Mouse (Mus musculus) testis, adult 2 months (tissue): ENCODE measurements at regions not wholly inside any gene's neighbourhood (a gene's known extent, or its start where the extent isn't known, plus 50 kb on each side); places are given as distances from the start of the nearest gene placed in this dataset.

Experiments
- H3K27ac ChIP-seq: fragments of 200-500 bp; 2 replicates; pipeline ENCODE4 v1.5.1; 2012; ENCODE audit warnings: low read depth, low read length; ENCODE audit not compliant: control insufficient read depth, insufficient read depth
- H3K27me3 ChIP-seq: fragments of 200-500 bp; 2 replicates; pipeline ENCODE4 v1.6.1; 2012; ENCODE audit warnings: mild to moderate bottlenecking, low read length, moderate library complexity; ENCODE audit not compliant: control insufficient read depth, insufficient read depth
- H3K36me3 ChIP-seq: fragments of 200-500 bp; 2 replicates; pipeline ENCODE4 v1.6.1; 2012; ENCODE audit warnings: mild to moderate bottlenecking, low read length; ENCODE audit not compliant: control insufficient read depth, insufficient read depth
- H3K4me1 ChIP-seq: fragments of 200-500 bp; 2 replicates; pipeline ENCODE4 v1.6.1; 2012; ENCODE audit warnings: low read length; ENCODE audit not compliant: control insufficient read depth, insufficient read depth
- H3K4me3 ChIP-seq: fragments of 200-500 bp; 2 replicates; pipeline ENCODE4 v1.5.1; 2012; ENCODE audit warnings: low read depth, mild to moderate bottlenecking, low read length, moderate library complexity, mixed read lengths; ENCODE audit not compliant: control insufficient read depth
- CTCF ChIP-seq: fragments of 200-500 bp; IDR thresholded peaks from 2 replicates; pipeline ENCODE4 v1.5.1; 2012; ENCODE audit warnings: low read depth, mild to moderate bottlenecking, inconsistent platforms, low read length, moderate library complexity; ENCODE audit not compliant: control insufficient read depth, insufficient read depth, insufficient replicate concordance
- POLR2A ChIP-seq: fragments of 200-500 bp; IDR thresholded peaks from 2 replicates; pipeline ENCODE4 v1.6.1; 2012; ENCODE audit warnings: low read depth, mild to moderate bottlenecking, inconsistent platforms, low read length, moderate library complexity; ENCODE audit not compliant: control insufficient read depth

DNA sequence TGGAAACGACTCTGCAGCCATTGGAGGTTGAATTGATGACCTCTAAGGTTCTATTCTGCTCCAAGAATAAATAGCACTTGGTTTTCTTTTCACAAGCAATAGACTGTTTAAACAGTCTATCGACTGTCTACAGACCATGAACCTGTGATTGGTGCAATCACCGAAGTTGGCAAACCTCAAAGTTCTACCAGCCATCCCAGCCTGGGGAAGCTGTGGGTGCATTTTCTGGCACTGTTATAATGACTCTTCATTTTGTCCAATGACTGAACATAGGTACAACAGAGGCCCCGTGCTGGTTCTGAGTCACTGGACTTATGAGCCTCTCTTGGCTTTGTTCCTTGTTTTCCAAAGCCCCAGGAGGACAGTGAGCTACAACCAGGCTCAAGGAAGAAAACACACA is 178.6 kb downstream of the Kdr start:
- Histone ChIP-seq H3K27me3 (no peaks in the 10 kb centered on the region), H3K4me3 (no peak overlapping the region), H3K36me3 (no peaks in the 10 kb centered on the region), H3K27ac (no peak overlapping the region), H3K4me1 (no peaks in the 10 kb centered on the region)
- TF ChIP-seq CTCF (no peak), POLR2A (no peak)

DNA sequence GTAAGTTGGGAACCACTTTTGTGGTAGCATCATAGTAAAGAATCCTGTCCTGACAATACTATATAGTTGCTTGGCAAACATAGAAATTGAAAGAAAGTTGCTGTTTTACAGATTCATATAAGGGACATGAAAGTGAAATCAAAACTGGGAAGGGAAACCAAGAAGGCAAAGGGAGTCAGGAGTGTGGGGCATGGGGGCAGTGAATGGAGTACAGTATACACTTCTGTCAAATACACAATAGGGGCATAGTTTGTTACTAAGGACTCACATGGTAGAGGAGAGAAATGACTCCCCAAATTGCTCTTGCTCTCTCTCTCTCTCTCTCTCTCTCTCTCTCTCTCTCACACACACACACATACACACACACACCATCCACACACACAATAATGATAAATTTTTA is 185.1 kb downstream of the Kdr start:
- H3K4me1 ChIP-seq: no peaks in the 10 kb centered on the region
- no peak for TF ChIP-seq CTCF
- no peak for TF ChIP-seq POLR2A
- no peaks in the 10 kb centered on the region for H3K27me3 ChIP-seq
- H3K4me3 ChIP-seq: no peak overlapping the region
- H3K27ac ChIP-seq: no peak overlapping the region
- no peaks in the 10 kb centered on the region for H3K36me3 ChIP-seq

DNA sequence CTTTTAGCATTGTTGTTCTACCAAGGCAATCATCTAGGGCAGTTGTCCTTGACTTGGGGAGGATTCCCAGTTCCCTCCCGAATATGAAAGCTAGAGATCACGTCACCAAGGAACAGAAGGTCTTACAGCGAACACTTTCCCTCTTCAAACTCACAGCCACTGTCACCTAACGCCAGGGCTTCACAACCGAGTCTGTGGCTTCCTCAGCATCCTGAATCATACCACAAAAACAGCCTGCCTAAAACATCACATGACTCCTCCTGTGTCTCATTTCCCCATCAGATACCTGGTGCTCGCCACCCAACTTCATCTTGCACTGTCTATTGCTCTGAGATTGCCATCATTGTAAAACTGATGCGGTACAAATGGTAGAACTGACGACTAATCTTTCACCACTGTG is 186.5 kb downstream of the Kdr start:
- TF ChIP-seq POLR2A (no peak), CTCF (no peak)
- no peak overlapping the region for H3K4me3 ChIP-seq
- H3K27ac ChIP-seq: no peak overlapping the region
- H3K27me3 ChIP-seq: no peaks in the 10 kb centered on the region
- no peaks in the 10 kb centered on the region for H3K4me1 ChIP-seq
- no peaks in the 10 kb centered on the region for H3K36me3 ChIP-seq

DNA sequence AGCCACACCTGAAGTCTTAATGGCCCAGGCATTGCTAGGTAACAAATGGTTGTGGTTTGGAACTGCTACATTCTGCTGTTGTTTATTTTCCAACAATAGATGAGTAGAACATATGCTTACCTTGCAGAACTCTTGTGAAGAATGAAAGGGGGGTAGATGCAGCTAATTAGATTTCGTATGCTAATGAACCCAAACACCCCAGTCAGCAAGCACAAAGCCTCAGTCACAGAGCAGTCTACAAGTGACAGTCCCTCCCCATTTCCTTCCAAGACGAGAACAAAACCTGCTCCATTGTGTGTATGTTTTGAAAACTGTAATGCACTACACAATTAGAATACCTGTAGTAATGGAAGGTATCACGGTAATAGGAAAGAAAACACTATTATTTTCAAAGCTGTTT is 190.2 kb downstream of the Kdr start:
- Histone ChIP-seq H3K27ac (no peak overlapping the region), H3K4me3 (no peak overlapping the region), H3K27me3 (no peaks in the 10 kb centered on the region), H3K36me3 (no peaks in the 10 kb centered on the region), H3K4me1 (no peaks in the 10 kb centered on the region)
- no peak for TF ChIP-seq POLR2A
- TF ChIP-seq CTCF: no peak

DNA sequence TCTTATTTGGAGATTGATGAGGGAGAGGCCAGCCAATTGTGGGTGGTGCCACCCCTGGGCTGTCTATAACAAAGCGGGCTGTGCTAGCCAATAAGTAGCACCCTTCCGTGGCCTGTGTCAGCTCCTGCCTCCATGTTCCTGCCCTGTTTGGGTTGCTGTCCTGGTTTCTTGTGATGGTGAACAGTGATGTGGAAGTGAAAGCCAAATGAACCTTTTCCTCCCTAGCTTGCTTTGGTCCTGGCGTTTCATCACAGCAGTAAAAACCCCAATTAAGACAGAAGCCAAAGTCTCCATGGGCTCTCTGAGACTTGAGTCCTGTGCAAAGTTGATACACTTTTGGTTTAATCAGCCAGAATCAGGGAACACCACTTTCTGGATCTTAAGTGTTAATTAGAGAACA is 192.1 kb downstream of the Kdr start:
- no peaks in the 10 kb centered on the region for H3K27me3 ChIP-seq
- no peak overlapping the region for H3K4me3 ChIP-seq
- no peaks in the 10 kb centered on the region for H3K36me3 ChIP-seq
- TF ChIP-seq POLR2A (no peak), CTCF (no peak)
- no peak overlapping the region for H3K27ac ChIP-seq
- H3K4me1 ChIP-seq: no peaks in the 10 kb centered on the region

DNA sequence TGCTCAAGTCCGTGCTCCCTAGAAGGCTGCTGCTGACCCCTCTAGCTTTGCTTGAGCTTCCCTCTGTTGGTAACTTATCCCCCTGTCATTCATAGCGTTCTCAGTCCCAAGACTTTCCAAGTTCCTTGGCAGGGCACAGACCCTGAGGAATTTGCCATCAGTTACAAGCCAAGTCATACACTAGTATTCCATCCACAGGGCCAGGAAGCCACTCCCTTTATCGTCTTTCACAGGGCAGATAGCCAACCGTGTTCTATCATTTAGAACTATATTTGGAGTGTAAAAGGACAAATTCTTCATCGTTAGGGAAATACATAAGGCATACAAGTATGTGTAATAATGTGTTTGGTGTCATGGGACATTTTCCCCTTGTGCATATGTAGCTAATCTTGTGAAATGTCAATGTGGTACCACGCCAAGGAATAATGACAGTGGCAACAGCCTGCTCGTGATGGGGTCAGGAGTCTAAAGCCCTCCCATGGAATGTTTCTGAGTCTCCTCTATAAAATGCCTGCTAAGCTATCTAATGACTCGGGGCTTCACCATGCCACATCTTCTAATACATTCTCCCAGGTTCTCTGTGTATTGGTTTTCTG is 193.2 kb downstream of the Kdr start:
- no peak overlapping the region for H3K4me3 ChIP-seq
- H3K4me1 ChIP-seq: no peaks in the 10 kb centered on the region
- H3K27ac ChIP-seq: no peak overlapping the region
- no peaks in the 10 kb centered on the region for H3K36me3 ChIP-seq
- H3K27me3 ChIP-seq: no peaks in the 10 kb centered on the region
- TF ChIP-seq POLR2A: no peak
- TF ChIP-seq CTCF: no peak

DNA sequence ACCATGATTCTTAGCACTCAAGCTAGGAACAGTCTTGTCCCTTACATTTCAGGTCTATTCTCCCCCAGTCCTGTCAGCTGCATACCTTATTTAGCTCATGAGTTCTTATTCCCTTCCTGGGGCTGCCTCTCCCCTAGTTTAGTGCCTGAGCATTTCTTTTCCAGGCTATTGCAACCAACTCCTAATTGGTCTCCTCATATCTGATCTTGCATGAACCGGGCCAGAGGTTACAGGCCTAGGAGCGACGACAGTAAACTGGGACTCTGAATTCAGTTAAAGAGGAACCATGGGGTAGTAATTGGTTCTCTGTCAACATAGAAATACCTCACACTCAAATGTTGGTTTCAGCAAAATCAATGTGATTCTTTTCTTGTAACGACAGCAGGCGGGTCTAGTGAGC is 195.9 kb downstream of the Kit start:
- no peaks in the 10 kb centered on the region for H3K27me3 ChIP-seq
- TF ChIP-seq CTCF (no peak), POLR2A (no peak)

DNA sequence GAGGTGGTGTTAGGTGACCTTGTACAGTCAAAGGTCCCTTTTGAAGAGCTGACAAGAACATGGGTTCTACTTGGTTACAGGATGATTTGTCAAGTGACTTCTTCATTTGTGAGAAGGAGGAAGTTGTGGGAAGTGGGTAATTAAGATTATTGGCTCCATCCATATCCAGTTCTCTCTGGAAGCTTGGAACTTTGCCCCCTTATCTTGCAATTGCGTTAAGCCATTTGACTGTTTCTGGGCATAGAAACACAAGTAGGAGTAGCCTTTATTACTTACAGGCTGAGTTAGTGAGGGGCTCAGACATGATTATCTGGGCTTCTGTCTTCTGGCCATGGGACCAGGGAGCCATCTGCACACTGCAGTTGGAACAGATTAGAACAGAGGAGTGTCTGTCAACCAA is 192.5 kb downstream of the Kit start:
- Histone ChIP-seq H3K4me1 (no peaks in the 10 kb centered on the region), H3K4me3 (no peak overlapping the region), H3K27me3 (no peaks in the 10 kb centered on the region), H3K36me3 (no peaks in the 10 kb centered on the region), H3K27ac (no peak overlapping the region)
- TF ChIP-seq POLR2A: no peak
- no peak for TF ChIP-seq CTCF

More for the DNA sequence above, 195.9 kb downstream of the Kit start:
- Histone ChIP-seq H3K4me1 (no peaks in the 10 kb centered on the region), H3K36me3 (no peaks in the 10 kb centered on the region), H3K4me3 (no peak overlapping the region), H3K27ac (no peak overlapping the region)
